10 mouse cellular contexts compared by ENCODE assay signal in genomic region chr2:74746298-74746921, GRCm38 (mm10). TPM values are rescaled to one million over a fixed set of nuclear protein-coding genes. Genes with fewer than 3 reads are reported as not detected.
A peak's percentile ranks its signal among the peaks of the same experiment; 100 is the strongest.
DNase-seq lines count a peak whose midpoint lies in the region; ATAC-seq and TF ChIP-seq lines count a peak whose summit lies in the region.
"Had no signal": no experiment of that assay in that cellular context is flagged by ENCODE, and none has a peak within 500 bp of the region (broad histone marks: within the 10 kb centered on the region; RNA-seq: fewer than 3 reads in every experiment).

No protein-coding gene starts in this region.

- no peaks in the 10 kb centered on the region for H3K4me1 ChIP-seq in heart, postnatal 0 days (ENCODE audit: control insufficient read depth, insufficient read depth)

- no peak overlapping the region for H3K27ac ChIP-seq in heart, postnatal 0 days (ENCODE audit: low read depth)
- H3K27ac ChIP-seq: macrophage had no signal

- H3K9me3 ChIP-seq in heart, postnatal 0 days (replicated peaks; ENCODE audit: control insufficient read depth, low read length) = no peaks in the 10 kb centered on the region

- H3K4me2 ChIP-seq in heart, postnatal 0 days (ENCODE audit: low read depth, low read length) = no peak overlapping the region

- no peak overlapping the region for H3K9ac ChIP-seq in heart, postnatal 0 days (replicated peaks; ENCODE audit: low read depth, low read length)

- no peak for DNase-seq in heart, postnatal 0 days (ENCODE audit: low spot score)
- DNase-seq in heart, postnatal 10 days = no peak
- peak; percentile 52 for DNase-seq in ZHBTc4 (ENCODE audit: low read depth, low spot score)
- DNase-seq in mesoderm, embryonic 11.5 days (ENCODE audit: low read depth, low spot score) = peak; percentile 37
- no peak for DNase-seq in adrenal gland, adult 8-10 months
- no peak for DNase-seq in left cerebral cortex, adult 8-10 months (ENCODE audit: low spot score in 2 of 2)

- 3% methylated on average over 58 of the region's 58 CpGs for WGBS in heart, postnatal 0 days

- intact Hi-C loops in heart, postnatal 10 days (cut with DNase I) = no loop called here

- no peak for TF ChIP-seq EP300 in heart, postnatal 0 days (IDR thresholded peaks at IDR 0.05; ENCODE audit: low read depth)

- peaks cover 99% of the 10 kb centered on the region for H3K27me3 ChIP-seq in heart, postnatal 0 days (ENCODE audit: control insufficient read depth, insufficient read depth, low read length)

- H3K4me3 ChIP-seq in heart, postnatal 0 days (ENCODE audit: low read depth, low read length) = peak overlapping the region; percentile 18; the same call in 1 of the 2 replicates

- no peaks in the 10 kb centered on the region for H3K36me3 ChIP-seq in heart, postnatal 0 days (replicated peaks; ENCODE audit: control insufficient read depth, insufficient read depth, low read length)

- TF ChIP-seq CTCF in heart, postnatal 0 days (IDR thresholded peaks at IDR 0.05; ENCODE audit: low read depth) = no peak

- no peak for ATAC-seq in heart, postnatal 0 days (ENCODE audit: insufficient read depth, low read depth)
- peak; percentile 18; the same call in 1 of the 2 replicates for ATAC-seq in granulocyte monocyte progenitor cell, adult 5-6 weeks (replicated peaks; ENCODE audit: poor library complexity, severe bottlenecking)
- no peak for ATAC-seq in activated CD4-positive, CD25-positive, alpha-beta regulatory T cell, adult 4 months

RNA-seq across cellular contexts. Expression of gene Hoxd1, which starts 16.4 kb away (rescaled TPM):
- not detected in 2 replicates for total RNA-seq in heart, postnatal 0 days (2014; rRNA removed; ENCODE audit: low replicate concordance)
- not detected in 2 replicates for polyA plus RNA-seq in heart, postnatal 0 days (2015; fragmentation: Nextera tagmentation; extraction: Ambion mirVana)
- not detected for total RNA-seq in heart, postnatal 10 days (2021)
- total RNA-seq in granulocyte monocyte progenitor cell, adult 5-6 weeks (2014; fragmentation: Nextera tagmentation) = not detected in 2 replicates
- not detected in 2 replicates for total RNA-seq in granulocyte monocyte progenitor cell, adult 5-6 weeks (2017)
- total RNA-seq in adrenal gland, adult 8-10 months (2022) = not detected
- under 1 TPM in 2 of 4 experiments, not detected in 2; 0.18 to 0.19 TPM for total RNA-seq in left cerebral cortex, adult 8-10 months (2022)
- polyA plus RNA-seq in activated CD4-positive, CD25-positive, alpha-beta regulatory T cell, adult 4 months (2017; shearing (Covaris generic)) = not detected
- polyA plus RNA-seq: macrophage had no signal

RNA-seq across cellular contexts. Expression of gene Gm28230, which starts 19.9 kb away (rescaled TPM):
- total RNA-seq in heart, postnatal 0 days (2014; rRNA removed; ENCODE audit: low replicate concordance) = 1.6 TPM in 1 of 2 replicates, not detected in the other
- not detected in 2 replicates for polyA plus RNA-seq in heart, postnatal 0 days (2015; fragmentation: Nextera tagmentation; extraction: Ambion mirVana)
- total RNA-seq in heart, postnatal 10 days (2021) = not detected
- not detected in 2 replicates for total RNA-seq in granulocyte monocyte progenitor cell, adult 5-6 weeks (2014; fragmentation: Nextera tagmentation)
- not detected in 2 replicates for total RNA-seq in granulocyte monocyte progenitor cell, adult 5-6 weeks (2017)
- total RNA-seq in adrenal gland, adult 8-10 months (2022) = 1 to 10 TPM; 1.3 to 3.6 (median 3.2) TPM
- not detected for total RNA-seq in left cerebral cortex, adult 8-10 months (2022)
- polyA plus RNA-seq in activated CD4-positive, CD25-positive, alpha-beta regulatory T cell, adult 4 months (2017; shearing (Covaris generic)) = not detected
- total RNA-seq: layer of hippocampus, adult 8-10 months had no signal
- polyA plus RNA-seq: macrophage had no signal

RNA-seq across cellular contexts. Expression of gene Hoxd4, which starts 34.7 kb away (rescaled TPM):
- 0.19 TPM in 1 of 2 replicates, not detected in the other for total RNA-seq in heart, postnatal 0 days (2014; rRNA removed; ENCODE audit: low replicate concordance)
- polyA plus RNA-seq in heart, postnatal 0 days (2015; fragmentation: Nextera tagmentation; extraction: Ambion mirVana) = 0.05 and 0.11 TPM in 2 replicates
- total RNA-seq in heart, postnatal 10 days (2021) = under 1 TPM; 0.55 to 0.57 TPM
- not detected in 2 replicates for total RNA-seq in granulocyte monocyte progenitor cell, adult 5-6 weeks (2014; fragmentation: Nextera tagmentation)
- total RNA-seq in granulocyte monocyte progenitor cell, adult 5-6 weeks (2017) = not detected in 2 replicates
- 10 to 100 TPM; 16.8 to 37.2 (median 31.3) TPM for total RNA-seq in adrenal gland, adult 8-10 months (2022)
- not detected for total RNA-seq in left cerebral cortex, adult 8-10 months (2022)
- polyA plus RNA-seq in activated CD4-positive, CD25-positive, alpha-beta regulatory T cell, adult 4 months (2017; shearing (Covaris generic)) = not detected
- total RNA-seq: layer of hippocampus, adult 8-10 months had no signal
- polyA plus RNA-seq: macrophage had no signal

RNA-seq across cellular contexts. Expression of gene Hoxd3, which starts 34.7 kb away (rescaled TPM):
- not detected in 2 replicates for total RNA-seq in heart, postnatal 0 days (2014; rRNA removed; ENCODE audit: low replicate concordance)
- 0.04 TPM in 1 of 2 replicates, not detected in the other for polyA plus RNA-seq in heart, postnatal 0 days (2015; fragmentation: Nextera tagmentation; extraction: Ambion mirVana)
- total RNA-seq in heart, postnatal 10 days (2021) = not detected
- total RNA-seq in granulocyte monocyte progenitor cell, adult 5-6 weeks (2014; fragmentation: Nextera tagmentation) = not detected in 2 replicates
- total RNA-seq in granulocyte monocyte progenitor cell, adult 5-6 weeks (2017) = not detected in 2 replicates
- total RNA-seq in adrenal gland, adult 8-10 months (2022) = 1 to 10 TPM in 3 of 4 experiments, under 1 TPM in 1; 0.73 to 1.9 (median 1.5) TPM
- total RNA-seq in left cerebral cortex, adult 8-10 months (2022) = not detected
- polyA plus RNA-seq in activated CD4-positive, CD25-positive, alpha-beta regulatory T cell, adult 4 months (2017; shearing (Covaris generic)) = not detected
- total RNA-seq: layer of hippocampus, adult 8-10 months had no signal
- polyA plus RNA-seq: macrophage had no signal

RNA-seq across cellular contexts. Expression of gene Hoxd8, which starts 42.0 kb away (rescaled TPM):
- 1.5 TPM in 1 of 2 replicates, not detected in the other for total RNA-seq in heart, postnatal 0 days (2014; rRNA removed; ENCODE audit: low replicate concordance)
- 0.23 and 0.26 TPM in 2 replicates for polyA plus RNA-seq in heart, postnatal 0 days (2015; fragmentation: Nextera tagmentation; extraction: Ambion mirVana)
- 1 to 10 TPM; 1.9 to 2.5 TPM for total RNA-seq in heart, postnatal 10 days (2021)
- total RNA-seq in granulocyte monocyte progenitor cell, adult 5-6 weeks (2014; fragmentation: Nextera tagmentation) = not detected in 2 replicates
- total RNA-seq in granulocyte monocyte progenitor cell, adult 5-6 weeks (2017) = not detected in 2 replicates
- 10 to 100 TPM; 33.3 to 45.8 (median 36.6) TPM for total RNA-seq in adrenal gland, adult 8-10 months (2022)
- total RNA-seq in left cerebral cortex, adult 8-10 months (2022) = not detected
- not detected for polyA plus RNA-seq in activated CD4-positive, CD25-positive, alpha-beta regulatory T cell, adult 4 months (2017; shearing (Covaris generic))
- total RNA-seq: layer of hippocampus, adult 8-10 months had no signal
- polyA plus RNA-seq: macrophage had no signal

Comparison
In these comparisons a context has a peak if more than half of its experiments do, and no peak if none do; other contexts are left out.
1. DNase-seq: peak in ZHBTc4 (single experiment) and mesoderm, embryonic 11.5 days (single experiment); none in heart, postnatal 0 days (single experiment), heart, postnatal 10 days (0 of 2), adrenal gland, adult 8-10 months (single experiment) and left cerebral cortex, adult 8-10 months (0 of 2).
2. RNA of gene Hoxd4, which starts 34.7 kb away (total RNA-seq): 16.8 to 37.2 TPM in adrenal gland, adult 8-10 months; 0.55 to 0.57 TPM in heart, postnatal 10 days, 0.19 TPM in heart, postnatal 0 days, not detected in granulocyte monocyte progenitor cell, adult 5-6 weeks and not detected in left cerebral cortex, adult 8-10 months; every median in the first group is over 10 times any median in the second.